Mouse (Mus musculus) midbrain, embryonic 13.5 days (tissue): ENCODE data around the gene Foxm1. TPM values are rescaled to one million over a fixed set of nuclear protein-coding genes. Genes with fewer than 3 reads are reported as not detected.

Source experiments
- ATAC-seq: fragments of 200-750 bp; cut with Nextera tagmentation; 2 replicates; pipeline ENCODE4 v1.8.0; 2017; ENCODE audit warnings: mild to moderate bottlenecking, moderate TSS enrichment, moderate library complexity
- H3K27ac ChIP-seq: fragments of 300-500 bp; sonication (generic); 2 replicates; pipeline ENCODE4 v1.5.1; 2015; ENCODE audit warnings: inconsistent platforms, mild to moderate bottlenecking, moderate library complexity
- H3K27me3 ChIP-seq: fragments of 300-500 bp; sonication (generic); 2 replicates; pipeline ENCODE4 v1.6.1; 2015; ENCODE audit warnings: mild to moderate bottlenecking, inconsistent platforms
- H3K36me3 ChIP-seq: fragments of 300-500 bp; sonication (generic); 2 replicates; pipeline ENCODE4 v1.6.1; 2015; ENCODE audit warnings: mild to moderate bottlenecking, inconsistent platforms
- H3K4me1 ChIP-seq: fragments of 300-500 bp; sonication (generic); replicated peaks from 2 replicates; pipeline ENCODE4 v1.6.1; 2015; ENCODE audit warnings: inconsistent platforms
- H3K4me2 ChIP-seq: fragments of 300-500 bp; sonication (generic); replicated peaks from 2 replicates; pipeline ENCODE4 v1.6.1; 2015; ENCODE audit warnings: moderate library complexity, mild to moderate bottlenecking, inconsistent platforms
- H3K4me3 ChIP-seq: fragments of 300-500 bp; sonication (generic); replicated peaks from 2 replicates; pipeline ENCODE4 v1.5.1; 2015; ENCODE audit warnings: mild to moderate bottlenecking, inconsistent platforms
- H3K9ac ChIP-seq: fragments of 300-500 bp; sonication (generic); replicated peaks from 2 replicates; pipeline ENCODE4 v1.6.1; 2015; ENCODE audit warnings: mild to moderate bottlenecking, inconsistent platforms
- H3K9me3 ChIP-seq: fragments of 300-500 bp; sonication (generic); 2 replicates; pipeline ENCODE4 v1.6.1; 2016; ENCODE audit warnings: mild to moderate bottlenecking, inconsistent platforms
- WGBS: fragments of 180-500 bp; shearing (Covaris S2); methylation state at CpG from one replicate; pipeline ENCODE4 v1.1.7; 2015; 5-methylcytosine and 5-hydroxymethylcytosine counted together
- polyA plus RNA-seq: library from polyadenylated mRNA; unstranded; fragments of >200 nt; fragmentation: Nextera tagmentation; extraction: Ambion mirVana; gene quantifications from 2 replicates; pipeline ENCODE4 v1.2.1, GENCODE M21; 2015

Foxm1 gene
- polyA plus RNA-seq, 1 experiment from 2014 or later: 19.7 TPM

DNA sequence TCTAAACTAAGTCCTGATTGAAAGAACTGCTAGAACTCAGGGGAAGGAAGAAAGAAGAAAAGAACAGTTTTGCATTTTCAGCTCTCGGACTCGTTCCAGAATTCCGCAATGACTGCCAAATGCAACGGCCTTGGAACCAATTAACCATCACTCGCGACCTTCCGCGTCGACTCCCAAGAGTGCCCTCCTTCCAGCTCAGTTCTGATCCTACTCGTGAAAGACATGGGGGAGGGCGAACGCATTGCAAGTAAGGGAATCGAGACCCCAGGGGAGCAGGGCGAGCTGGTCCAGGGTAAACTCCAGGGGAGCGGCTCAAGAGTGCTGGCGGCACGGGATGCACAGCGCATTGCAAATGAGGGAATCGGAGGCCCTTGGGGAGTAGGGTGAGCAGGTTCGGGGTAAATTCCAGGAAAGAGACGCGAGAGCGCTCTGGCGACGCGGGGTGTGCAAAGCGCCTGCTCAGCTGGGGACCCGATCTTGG lies 7.5 kb upstream of the Foxm1 start:
- Histone ChIP-seq H3K4me2 (peak overlapping the region; percentile 78), H3K4me1 (peaks cover 41% of the 10 kb centered on the region), H3K9me3 (no peaks in the 10 kb centered on the region), H3K27me3 (no peaks in the 10 kb centered on the region), H3K4me3 (peak overlapping the region; percentile 84), H3K9ac (peak overlapping the region; percentile 89), H3K36me3 (peaks cover 37% of the 10 kb centered on the region), H3K27ac (peak overlapping the region; percentile 89)
- peak; percentile 80; the same call in 1 of the 2 replicates for ATAC-seq
- WGBS: under 1% methylated on average over 27 of the region's 28 CpGs

DNA sequence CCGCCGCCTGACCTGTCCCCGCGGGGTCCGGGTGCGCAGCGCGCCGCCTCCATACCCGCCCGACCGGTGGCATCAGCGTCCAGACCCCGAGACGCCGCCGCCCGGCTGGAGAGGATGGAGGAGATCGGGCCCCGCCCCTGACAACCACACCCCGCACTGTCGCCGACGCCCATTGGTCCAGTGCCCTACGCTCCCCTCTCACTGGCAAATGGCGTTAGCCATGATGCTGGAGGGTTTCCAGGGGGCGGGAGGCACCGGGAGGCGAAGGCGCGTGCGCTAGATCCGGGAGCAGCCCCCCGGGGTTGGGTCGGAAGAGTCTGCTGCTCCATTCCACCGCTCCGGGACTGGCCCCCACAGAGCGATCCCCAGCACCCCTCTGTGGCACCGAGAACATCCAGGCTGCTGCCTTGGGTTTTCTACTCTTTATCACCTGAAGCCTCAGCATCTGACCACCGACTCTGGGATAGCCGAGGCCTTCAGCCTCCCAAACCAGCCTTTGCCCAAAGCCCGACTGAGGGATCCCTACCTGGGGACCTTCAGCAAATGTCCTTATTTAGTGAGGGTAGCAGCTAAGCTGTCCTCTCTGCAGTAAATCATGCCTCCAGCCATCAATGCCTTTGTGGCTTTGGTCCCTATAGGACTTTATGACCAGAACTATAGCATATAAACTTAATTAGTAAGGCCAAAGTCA lies 6.9 kb upstream of the Foxm1 start, which contains the start of gene Tulp3:
Gene Tulp3 (minus strand): TSS at position 126 of the 691 bp plus-strand sequence.
- Histone ChIP-seq H3K27me3 (no peaks in the 10 kb centered on the region), H3K4me2 (peak within 1 kb of the TSS; percentile 78), H3K9ac (peak within 1 kb of the TSS; percentile 89), H3K4me1 (peaks cover 47% of the 10 kb centered on the region), H3K4me3 (peak within 1 kb of the TSS; percentile 84), H3K36me3 (peaks cover 31% of the 10 kb centered on the region), H3K9me3 (no peaks in the 10 kb centered on the region), H3K27ac (peak within 1 kb of the TSS; percentile 89)
- peak; percentile 99 for ATAC-seq
- WGBS: under 1% methylated on average over 42 of the region's 42 CpGs

DNA sequence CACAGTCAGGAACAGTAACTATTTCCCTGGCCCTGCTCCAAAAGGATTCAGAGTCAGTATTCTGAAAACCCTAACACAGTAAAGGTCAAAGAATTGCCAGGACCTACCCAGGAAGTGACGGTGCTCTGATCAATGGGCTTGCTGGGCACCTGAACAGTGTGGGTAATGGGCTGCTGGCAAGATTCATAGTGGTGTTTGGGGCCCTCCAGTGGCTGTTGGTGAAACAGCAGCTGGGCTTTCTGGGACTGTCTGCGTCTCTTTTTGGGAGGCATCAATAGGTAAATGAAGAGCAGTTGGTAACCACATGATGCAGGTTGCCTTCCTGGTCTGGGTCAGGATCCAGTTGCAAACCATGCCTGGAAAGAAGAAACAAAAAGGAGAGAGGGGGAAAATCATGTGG lies 3.8 kb upstream of the Foxm1 start:
- no peak overlapping the region for H3K4me3 ChIP-seq
- no peaks in the 10 kb centered on the region for H3K27me3 ChIP-seq
- H3K9me3 ChIP-seq: no peaks in the 10 kb centered on the region
- 13% methylated on average over 2 of the region's 2 CpGs for WGBS
- no peak overlapping the region for H3K9ac ChIP-seq
- no peak overlapping the region for H3K4me2 ChIP-seq
- H3K27ac ChIP-seq: no peak overlapping the region
- no peak for ATAC-seq
- H3K4me1 ChIP-seq: peaks cover 57% of the 10 kb centered on the region
- H3K36me3 ChIP-seq: peaks cover 21% of the 10 kb centered on the region

DNA sequence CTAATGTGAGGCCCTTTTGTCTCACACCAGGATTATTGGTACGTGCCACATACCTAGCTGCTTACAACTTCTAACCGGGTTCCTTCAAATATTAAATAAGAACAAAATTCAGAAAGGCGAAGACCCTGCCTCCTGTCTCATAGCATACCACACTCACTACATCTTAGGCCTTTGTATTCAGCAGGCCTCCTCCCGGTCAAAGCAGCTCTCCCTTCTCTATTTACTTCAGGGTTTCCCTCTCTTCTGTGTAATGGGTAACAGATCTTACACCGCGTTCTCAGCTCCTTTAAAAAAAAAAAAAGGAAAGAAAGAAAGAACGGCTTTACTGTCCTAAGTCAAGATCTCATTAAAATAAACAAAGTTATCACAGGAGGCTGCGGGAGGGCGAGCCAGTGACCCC lies 866 bp upstream of the Foxm1 start:
- H3K9me3 ChIP-seq: no peaks in the 10 kb centered on the region
- no peaks in the 10 kb centered on the region for H3K27me3 ChIP-seq
- WGBS: 11% methylated on average over 9 of the region's 9 CpGs
- ATAC-seq: no peak
- H3K4me2 ChIP-seq: peak overlapping the region; percentile 97
- H3K27ac ChIP-seq: peak overlapping the region; percentile 87
- H3K9ac ChIP-seq: peak overlapping the region; percentile 87
- peak overlapping the region; percentile 77 for H3K4me3 ChIP-seq
- peaks cover 29% of the 10 kb centered on the region for H3K36me3 ChIP-seq
- H3K4me1 ChIP-seq: peaks cover 45% of the 10 kb centered on the region

DNA sequence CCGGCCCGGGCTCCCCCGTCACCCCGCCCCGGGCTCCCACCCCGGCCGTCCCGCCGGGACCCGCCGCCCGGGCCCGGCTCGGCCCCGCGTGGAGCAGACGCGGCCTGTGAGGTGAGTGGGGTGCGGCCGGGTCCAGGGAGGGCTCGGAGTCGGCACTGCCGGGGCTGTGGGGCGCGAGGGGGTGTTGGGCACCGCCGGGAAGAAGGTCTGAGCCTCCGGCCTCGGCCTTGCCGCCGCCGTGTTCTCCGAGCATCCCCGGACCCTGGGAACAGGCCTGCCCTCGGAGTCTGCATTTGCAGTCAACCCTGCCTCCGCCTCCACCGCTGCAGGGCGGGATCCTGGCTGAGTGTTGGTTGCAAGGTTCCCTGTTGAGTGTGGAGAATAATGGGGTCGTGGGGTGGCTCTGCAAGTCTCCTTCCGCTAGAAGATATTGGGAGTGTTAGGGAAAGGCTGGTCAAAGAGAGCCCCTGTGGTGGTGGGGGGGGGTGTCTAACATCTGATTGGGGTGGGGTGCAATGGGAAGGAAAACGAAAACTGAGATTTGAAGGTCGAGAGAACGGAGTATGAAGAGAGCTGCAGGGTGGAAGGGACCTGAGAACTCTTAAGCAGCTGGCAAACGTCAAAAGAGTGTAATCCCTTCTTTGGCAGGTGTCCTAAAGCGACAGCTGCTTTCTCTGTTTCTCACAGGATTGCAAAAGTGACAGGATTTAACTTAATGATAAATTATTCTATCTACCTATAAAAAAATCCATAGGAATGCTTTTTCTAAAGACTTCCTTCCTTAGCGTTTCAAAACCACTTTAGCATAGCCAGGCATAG lies 449 bp downstream of the Foxm1 start:
- WGBS: 1% methylated on average over 36 of the region's 46 CpGs
- Histone ChIP-seq H3K27ac (peak overlapping the region; percentile 87), H3K36me3 (peaks cover 26% of the 10 kb centered on the region), H3K9ac (peak overlapping the region; percentile 87), H3K9me3 (no peaks in the 10 kb centered on the region), H3K4me2 (peak overlapping the region; percentile 97), H3K4me1 (peaks cover 45% of the 10 kb centered on the region), H3K27me3 (no peaks in the 10 kb centered on the region), H3K4me3 (peak overlapping the region; percentile 77)
- peak; percentile 83 for ATAC-seq

DNA sequence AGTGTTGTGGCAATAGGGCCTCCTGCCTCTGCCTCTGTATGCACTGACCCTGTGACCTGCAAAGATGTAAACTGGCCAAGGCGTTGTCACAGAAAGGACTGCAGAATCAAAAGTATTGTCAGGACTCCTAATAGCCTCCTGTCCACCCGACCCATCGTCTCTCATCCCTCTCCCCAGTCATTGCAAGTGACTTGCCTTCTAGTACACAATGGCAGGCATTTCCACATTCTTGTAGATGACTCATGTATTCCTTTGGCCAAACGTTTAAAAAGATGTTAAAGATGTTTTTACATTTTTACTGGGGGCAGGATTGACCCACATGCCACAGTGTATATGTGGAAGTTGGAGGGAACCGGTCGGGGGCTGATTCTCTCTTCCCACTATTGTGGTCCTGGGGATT lies 2.0 kb downstream of the Foxm1 start:
- no peak overlapping the region for H3K27ac ChIP-seq
- H3K9me3 ChIP-seq: no peaks in the 10 kb centered on the region
- H3K4me1 ChIP-seq: peaks cover 37% of the 10 kb centered on the region
- H3K9ac ChIP-seq: no peak overlapping the region; the same call in 1 of the 2 replicates
- WGBS: 81% methylated on average over 6 of the region's 6 CpGs
- no peak overlapping the region for H3K4me2 ChIP-seq
- no peak for ATAC-seq
- no peaks in the 10 kb centered on the region for H3K27me3 ChIP-seq
- H3K4me3 ChIP-seq: no peak overlapping the region
- peaks cover 31% of the 10 kb centered on the region for H3K36me3 ChIP-seq

DNA sequence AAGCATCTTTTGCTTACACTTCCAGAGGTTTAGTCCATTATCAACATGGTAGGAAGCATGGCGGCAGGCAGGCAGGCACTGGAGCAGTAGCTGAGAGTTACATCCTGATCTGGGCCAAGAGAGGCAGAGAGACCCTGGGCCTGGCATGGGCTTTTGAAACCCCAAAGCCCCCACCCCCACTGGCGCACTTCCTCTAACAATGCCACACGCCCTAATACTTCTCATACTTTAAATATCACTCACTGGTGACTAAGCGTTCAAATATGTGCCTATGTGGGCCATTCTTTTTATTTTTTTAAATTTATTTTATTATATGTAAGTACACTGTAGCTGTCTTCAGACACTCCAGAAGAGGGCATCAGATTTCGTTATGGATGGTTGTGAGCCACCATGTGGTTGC lies 3.7 kb downstream of the Foxm1 start:
- whole genome bisulfite sequencing: 95% methylated on average over 5 of the region's 5 CpGs
- no peaks in the 10 kb centered on the region for H3K27me3 ChIP-seq
- no peak overlapping the region for H3K4me3 ChIP-seq
- no peak overlapping the region for H3K4me2 ChIP-seq
- H3K9ac ChIP-seq: no peak overlapping the region
- no peak overlapping the region for H3K27ac ChIP-seq
- no peak for ATAC-seq
- no peaks in the 10 kb centered on the region for H3K9me3 ChIP-seq
- H3K36me3 ChIP-seq: peaks cover 48% of the 10 kb centered on the region
- peaks cover 20% of the 10 kb centered on the region for H3K4me1 ChIP-seq

DNA sequence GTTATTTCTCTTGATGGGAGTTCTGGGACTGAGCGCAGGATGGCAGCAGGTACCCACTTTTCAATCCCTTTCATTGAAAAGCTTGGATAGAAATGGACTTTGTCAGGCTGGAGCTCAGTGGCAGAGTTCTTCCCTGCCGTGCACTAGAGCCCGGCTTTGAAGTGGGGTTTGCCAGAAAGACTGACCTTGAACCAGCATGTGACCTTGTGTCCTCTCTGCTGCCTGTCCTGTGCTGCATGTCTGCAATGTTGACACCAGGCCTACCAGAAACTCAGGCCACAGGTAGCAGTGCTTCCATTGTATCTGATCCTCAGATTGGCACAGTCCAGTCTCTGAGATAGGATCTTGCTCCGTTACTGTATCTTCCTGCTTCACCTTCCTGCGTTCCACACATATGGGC lies 7.3 kb downstream of the Foxm1 start:
- no peaks in the 10 kb centered on the region for H3K27me3 ChIP-seq
- H3K4me2 ChIP-seq: no peak overlapping the region
- ATAC-seq: no peak
- peaks cover 14% of the 10 kb centered on the region for H3K4me1 ChIP-seq
- no peak overlapping the region for H3K9ac ChIP-seq
- 87% methylated on average over 5 of the region's 5 CpGs for WGBS
- H3K36me3 ChIP-seq: peaks cover 73% of the 10 kb centered on the region
- no peak overlapping the region for H3K27ac ChIP-seq
- no peaks in the 10 kb centered on the region for H3K9me3 ChIP-seq
- no peak overlapping the region for H3K4me3 ChIP-seq

DNA sequence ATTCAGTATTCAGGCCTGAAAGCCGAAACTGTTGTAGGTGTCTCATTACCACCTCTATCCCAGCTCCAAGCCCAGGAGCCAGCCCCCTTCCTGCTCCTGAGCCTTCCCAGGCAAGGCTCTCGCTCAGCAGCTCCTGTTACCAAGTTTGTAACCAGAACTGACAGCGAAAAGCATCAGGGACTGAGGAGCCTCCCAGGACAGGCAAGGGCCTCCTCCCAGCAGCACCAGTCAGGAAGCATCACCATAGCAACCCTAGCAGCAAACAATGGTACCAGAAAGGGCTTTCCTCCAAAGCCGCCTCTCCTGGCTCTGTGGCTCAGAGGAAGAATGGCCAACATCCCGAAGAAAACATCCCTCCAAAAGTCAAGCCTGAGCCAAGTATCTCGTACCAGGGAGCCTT lies 12.4 kb downstream of the Foxm1 start, which contains the start of the genes Tex52 and Gm44596:
Gene Tex52 (plus strand): TSS at position 265 of the 400 bp plus-strand sequence.
Gene Gm44596 (plus strand): TSS at position 312 of the 400 bp plus-strand sequence.
- no peak within 1 kb of the TSS for H3K4me2 ChIP-seq

DNA sequence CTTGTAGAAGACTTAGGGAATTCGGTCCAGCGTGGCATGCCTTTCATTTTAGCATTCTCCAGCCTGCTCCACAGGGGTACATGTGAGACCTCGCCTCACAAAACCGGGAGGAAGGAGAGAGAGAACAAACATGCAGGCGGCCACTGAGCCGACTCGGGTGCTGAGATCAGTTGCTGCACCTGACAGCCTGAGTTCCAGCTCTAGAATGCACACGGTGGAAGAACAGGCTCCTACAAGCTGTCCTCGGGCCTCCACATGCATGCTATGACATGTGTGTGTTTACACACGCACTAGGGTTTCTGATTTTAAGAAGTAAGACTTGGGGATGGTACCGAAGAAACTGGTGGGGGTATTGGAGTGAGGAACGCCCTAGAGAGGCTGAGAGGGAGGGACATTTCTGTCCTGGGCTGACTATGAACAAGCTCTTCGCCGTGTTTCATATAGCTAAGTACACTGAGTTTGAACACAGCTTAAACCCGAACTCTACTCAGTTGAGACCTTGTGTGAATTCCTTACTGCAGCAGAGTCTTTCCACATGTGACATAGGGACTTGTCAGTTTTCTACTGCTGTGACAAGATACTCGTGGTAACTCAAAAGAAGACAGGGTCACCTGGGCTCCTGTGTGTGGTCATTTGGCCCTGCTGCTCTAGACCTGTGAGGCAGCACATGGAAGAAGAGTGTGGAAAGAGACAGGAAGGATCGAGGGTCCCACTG lies 13.8 kb downstream of the Foxm1 start:
- no peak for ATAC-seq
- no peak overlapping the region for H3K4me3 ChIP-seq
- H3K27me3 ChIP-seq: no peaks in the 10 kb centered on the region
- 90% methylated on average over 17 of the region's 17 CpGs for WGBS
- peaks cover 18% of the 10 kb centered on the region for H3K4me1 ChIP-seq
- H3K4me2 ChIP-seq: no peak overlapping the region
- no peak overlapping the region for H3K27ac ChIP-seq
- H3K9ac ChIP-seq: no peak overlapping the region
- H3K36me3 ChIP-seq: peaks cover 25% of the 10 kb centered on the region
- no peaks in the 10 kb centered on the region for H3K9me3 ChIP-seq

More for the DNA sequence above, 12.4 kb downstream of the Foxm1 start, which contains the start of the genes Tex52 and Gm44596:
- Histone ChIP-seq H3K36me3 (peaks cover 38% of the 10 kb centered on the region), H3K27me3 (no peaks in the 10 kb centered on the region), H3K4me3 (no peak within 1 kb of the TSS), H3K9ac (peak within 1 kb of the TSS; percentile 15; the same call in 1 of the 2 replicates), H3K9me3 (no peaks in the 10 kb centered on the region), H3K27ac (peak within 1 kb of the TSS; percentile 8; the same call in 1 of the 2 replicates), H3K4me1 (peaks cover 18% of the 10 kb centered on the region)
- WGBS: 10% methylated on average over 6 of the region's 6 CpGs
- ATAC-seq: peak; percentile 76

DNA sequence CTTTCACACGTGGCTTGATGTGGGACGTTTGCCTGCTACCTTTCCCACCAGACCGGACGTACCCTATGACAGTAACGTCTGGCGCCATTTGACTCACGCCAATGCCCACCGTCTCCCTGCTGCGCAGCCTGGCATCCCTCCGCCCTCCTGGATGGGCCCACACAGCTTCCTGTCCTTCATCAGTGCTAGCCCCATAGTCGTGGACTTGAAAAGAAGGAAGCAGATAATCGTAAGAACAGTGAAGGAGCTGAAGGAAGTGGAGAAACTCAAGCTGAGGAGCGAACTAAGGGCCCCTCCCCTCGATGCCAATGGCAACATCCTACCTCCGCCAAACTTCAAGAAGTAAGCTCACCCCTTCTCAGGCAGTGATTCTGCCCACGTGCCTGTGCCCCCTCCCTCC lies 16.9 kb downstream of the Foxm1 start:
- H3K4me1 ChIP-seq: peaks cover 8% of the 10 kb centered on the region
- no peak for ATAC-seq
- H3K27me3 ChIP-seq: no peaks in the 10 kb centered on the region
- H3K4me3 ChIP-seq: no peak overlapping the region
- no peak overlapping the region for H3K27ac ChIP-seq
- no peak overlapping the region for H3K9ac ChIP-seq
- H3K36me3 ChIP-seq: no peaks in the 10 kb centered on the region
- no peak overlapping the region for H3K4me2 ChIP-seq
- WGBS: 84% methylated on average over 16 of the region's 16 CpGs
- H3K9me3 ChIP-seq: no peaks in the 10 kb centered on the region
